8 mouse cellular contexts compared by ENCODE assay signal in genomic region chr2:32081296-32081929, GRCm38 (mm10). TPM values are rescaled to one million over a fixed set of nuclear protein-coding genes. Genes with fewer than 3 reads are reported as not detected.
A peak's percentile ranks its signal among the peaks of the same experiment; 100 is the strongest.
DNase-seq lines count a peak whose midpoint lies in the region; ATAC-seq lines count a peak whose summit lies in the region.

No protein-coding gene starts in this region.

- no peaks in the 10 kb centered on the region for H3K36me3 ChIP-seq in hindbrain, embryonic 10.5 days
- H3K36me3 ChIP-seq in hindbrain, embryonic 14.5 days (replicated peaks; ENCODE audit: control insufficient read depth, insufficient read depth) = no peaks in the 10 kb centered on the region
- peaks cover 11% of the 10 kb centered on the region for H3K36me3 ChIP-seq in heart, embryonic 14.5 days (ENCODE audit: control insufficient read depth, insufficient read depth, low read length)
- no peaks in the 10 kb centered on the region for H3K36me3 ChIP-seq in midbrain, embryonic 11.5 days (ENCODE audit: control insufficient read depth, insufficient read depth, low read length)

- 81% methylated on average over 14 of the region's 14 CpGs for WGBS in hindbrain, embryonic 10.5 days
- 82% methylated on average over 14 of the region's 14 CpGs for WGBS in hindbrain, embryonic 14.5 days
- WGBS in heart, embryonic 14.5 days = 32% methylated on average over 14 of the region's 14 CpGs
- WGBS in midbrain, embryonic 11.5 days = 87% methylated on average over 14 of the region's 14 CpGs

- no peak overlapping the region for H3K9ac ChIP-seq in hindbrain, embryonic 14.5 days
- peak overlapping the region; percentile 85 for H3K9ac ChIP-seq in heart, embryonic 14.5 days (ENCODE audit: low read length)
- no peak overlapping the region for H3K9ac ChIP-seq in midbrain, embryonic 11.5 days (ENCODE audit: low read length)

- H3K4me2 ChIP-seq in hindbrain, embryonic 14.5 days (replicated peaks) = no peak overlapping the region
- peak overlapping the region; percentile 100 for H3K4me2 ChIP-seq in heart, embryonic 14.5 days (ENCODE audit: low read length)
- H3K4me2 ChIP-seq in midbrain, embryonic 11.5 days = no peak overlapping the region

- peak overlapping the region; percentile 78; the same call in 1 of the 2 replicates for H3K4me3 ChIP-seq in hindbrain, embryonic 10.5 days
- no peak overlapping the region for H3K4me3 ChIP-seq in hindbrain, embryonic 14.5 days (replicated peaks; ENCODE audit: low read length)
- H3K4me3 ChIP-seq in heart, embryonic 14.5 days (ENCODE audit: control insufficient read depth in 1 of 2, insufficient read depth in 1 of 2, low read depth in 1 of 2, low read length in 2 of 2) = peak overlapping the region; percentile 82 to 83
- no peak overlapping the region for H3K4me3 ChIP-seq in midbrain, embryonic 11.5 days (ENCODE audit: low read depth, low read length)

- no peak for ATAC-seq in hindbrain, embryonic 14.5 days (ENCODE audit: low FRiP score)
- ATAC-seq in heart, embryonic 14.5 days (ENCODE audit: insufficient number of reproducible peaks, insufficient read depth, low FRiP score, low read depth) = no peak
- no peak for ATAC-seq in midbrain, embryonic 11.5 days (ENCODE audit: low FRiP score)

- no peak overlapping the region for H3K27ac ChIP-seq in hindbrain, embryonic 10.5 days
- no peak overlapping the region for H3K27ac ChIP-seq in hindbrain, embryonic 14.5 days
- peak overlapping the region; percentile 86 to 91 for H3K27ac ChIP-seq in heart, embryonic 14.5 days (replicated peaks in 1 of 2; ENCODE audit: control insufficient read depth in 1 of 2, insufficient read depth in 1 of 2, low read depth in 2 of 2, low read length in 2 of 2)
- no peak overlapping the region for H3K27ac ChIP-seq in midbrain, embryonic 11.5 days (ENCODE audit: low read depth, low read length)

- DNase-seq in hindbrain, embryonic 10.5 days (ENCODE audit: low spot score) = no peak
- DNase-seq in hindbrain, embryonic 14.5 days (ENCODE audit: low spot score) = no peak
- peak; percentile 68 for DNase-seq in CD4-positive helper T cell, adult 2 months (ENCODE audit: low read depth, low spot score)
- DNase-seq in lung, postnatal 36 days = peak; percentile 42
- DNase-seq in midbrain, embryonic 11.5 days (ENCODE audit: low spot score, missing footprints) = no peak
- DNase-seq in urinary bladder, postnatal 14 days (ENCODE audit: low spot score) = no peak
- DNase-seq in cerebellum, adult 8-10 months = no peak

- H3K27me3 ChIP-seq in hindbrain, embryonic 10.5 days (ENCODE audit: insufficient read depth, poor library complexity, severe bottlenecking) = peaks cover 64% of the 10 kb centered on the region
- H3K27me3 ChIP-seq in hindbrain, embryonic 14.5 days (ENCODE audit: control insufficient read depth, insufficient read depth, low read length) = peaks cover 37% of the 10 kb centered on the region
- H3K27me3 ChIP-seq in heart, embryonic 14.5 days (ENCODE audit: control insufficient read depth, insufficient read depth, low read length) = no peaks in the 10 kb centered on the region
- H3K27me3 ChIP-seq in midbrain, embryonic 11.5 days (ENCODE audit: control insufficient read depth, insufficient read depth, low read length) = peaks cover 39% of the 10 kb centered on the region

- H3K9me3 ChIP-seq in hindbrain, embryonic 10.5 days = no peaks in the 10 kb centered on the region
- no peaks in the 10 kb centered on the region for H3K9me3 ChIP-seq in hindbrain, embryonic 14.5 days (ENCODE audit: control insufficient read depth, low read length)
- H3K9me3 ChIP-seq in heart, embryonic 14.5 days (ENCODE audit: control insufficient read depth, low read length) = no peaks in the 10 kb centered on the region
- H3K9me3 ChIP-seq in midbrain, embryonic 11.5 days (ENCODE audit: control insufficient read depth, low read length) = no peaks in the 10 kb centered on the region

- H3K4me1 ChIP-seq in hindbrain, embryonic 10.5 days (replicated peaks) = peaks cover 46% of the 10 kb centered on the region
- H3K4me1 ChIP-seq in hindbrain, embryonic 14.5 days (replicated peaks; ENCODE audit: control insufficient read depth, insufficient read depth, low read length) = peaks cover 19% of the 10 kb centered on the region
- H3K4me1 ChIP-seq in heart, embryonic 14.5 days (ENCODE audit: control insufficient read depth in 2 of 2, insufficient read depth in 2 of 2, low read length in 2 of 2) = peaks cover 29 to 42% of the 10 kb centered on the region in 2 experiments
- peaks cover 18% of the 10 kb centered on the region for H3K4me1 ChIP-seq in midbrain, embryonic 11.5 days (ENCODE audit: control insufficient read depth, insufficient read depth, low read length)

RNA-seq across cellular contexts. Expression of gene Fam78a, which starts 3.2 kb away (rescaled TPM):
- 1.5 and 2.2 TPM in 2 replicates for polyA plus RNA-seq in hindbrain, embryonic 10.5 days (2016; fragmentation: Nextera tagmentation; extraction: Ambion mirVana)
- polyA plus RNA-seq in hindbrain, embryonic 14.5 days (2014; fragmentation: Nextera tagmentation; extraction: Ambion mirVana) = 0.52 and 0.56 TPM in 2 replicates
- 29.0 and 33.7 TPM in 2 replicates for polyA plus RNA-seq in heart, embryonic 14.5 days (2014; fragmentation: Nextera tagmentation; extraction: Ambion mirVana)
- polyA plus RNA-seq in midbrain, embryonic 11.5 days (2014; fragmentation: Nextera tagmentation; extraction: Ambion mirVana) = 0.60 and 1.3 TPM in 2 replicates

RNA-seq across cellular contexts. Expression of gene Plpp7, which starts 13.9 kb away (rescaled TPM):
- polyA plus RNA-seq in hindbrain, embryonic 10.5 days (2016; fragmentation: Nextera tagmentation; extraction: Ambion mirVana) = 7.6 and 7.9 TPM in 2 replicates
- 22.4 and 27.5 TPM in 2 replicates for polyA plus RNA-seq in hindbrain, embryonic 14.5 days (2014; fragmentation: Nextera tagmentation; extraction: Ambion mirVana)
- polyA plus RNA-seq in heart, embryonic 14.5 days (2014; fragmentation: Nextera tagmentation; extraction: Ambion mirVana) = 13.3 and 13.6 TPM in 2 replicates
- polyA plus RNA-seq in midbrain, embryonic 11.5 days (2014; fragmentation: Nextera tagmentation; extraction: Ambion mirVana) = 5.9 and 7.3 TPM in 2 replicates

Comparison
In these comparisons a context has a peak if more than half of its experiments do, and no peak if none do; other contexts are left out.
1. H3K4me3 ChIP-seq: peak in hindbrain, embryonic 10.5 days (single experiment) and heart, embryonic 14.5 days (2 of 2); none in hindbrain, embryonic 14.5 days (single experiment) and midbrain, embryonic 11.5 days (single experiment).
2. DNase-seq: peak in CD4-positive helper T cell, adult 2 months (single experiment) and lung, postnatal 36 days (single experiment); none in hindbrain, embryonic 10.5 days (single experiment), hindbrain, embryonic 14.5 days (single experiment), midbrain, embryonic 11.5 days (single experiment), urinary bladder, postnatal 14 days (single experiment) and cerebellum, adult 8-10 months (single experiment).
3. H3K27ac ChIP-seq: peak in heart, embryonic 14.5 days (2 of 2); none in hindbrain, embryonic 10.5 days (single experiment), hindbrain, embryonic 14.5 days (single experiment) and midbrain, embryonic 11.5 days (single experiment).